Mouse (Mus musculus): Measurements from ENCODE around the gene Pigk.

GRCm38 (mm10) chr3:152797354-152797753 lies 83.5 kb downstream of the Pigk start:
- TF ChIP-seq CTCF (IDR thresholded peaks at IDR 0.05; ENCODE audit: low read depth, low read length) (no peak), POLR2A (IDR thresholded peaks at IDR 0.05; ENCODE audit: borderline replicate concordance, low read depth, low read length) (no peak)

Measured in bone marrow macrophage, adult 2 months (primary cell).